Mouse (Mus musculus) ES-Bruce4 (cell line): ENCODE measurements around the gene Cdk5rap2.

Source experiments
- CTCF ChIP-seq: IDR thresholded peaks from one replicate; pipeline ENCODE4 v1.8.1; 2011; ENCODE audit warnings: low read depth, low read length
- EP300 ChIP-seq: IDR thresholded peaks from 2 replicates; pipeline ENCODE4 v1.6.1; 2011; ENCODE audit warnings: low read depth, low read length; ENCODE audit not compliant: insufficient read depth

DNA sequence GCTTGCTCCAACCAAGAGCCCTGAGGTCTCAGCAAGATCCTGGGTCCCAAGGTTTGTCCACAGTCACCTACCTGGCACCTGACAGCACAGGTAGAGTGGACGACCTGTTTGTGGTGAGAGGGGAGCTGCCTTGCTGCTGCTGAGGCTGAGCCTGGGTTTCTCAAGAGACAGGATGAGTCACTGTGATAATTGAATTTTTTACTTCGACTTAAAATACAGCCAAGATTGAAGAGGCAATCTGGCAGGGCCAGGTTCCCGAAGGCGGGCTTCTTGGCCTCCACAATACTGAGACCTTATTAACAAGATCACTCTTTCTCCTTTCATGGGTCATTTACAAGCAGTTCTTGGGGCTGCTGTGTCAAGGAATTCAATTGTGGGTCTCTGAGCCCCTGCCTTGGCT is 190.5 kb downstream of the Cdk5rap2 start:
- no peak for TF ChIP-seq EP300
- no peak for TF ChIP-seq CTCF
